Mouse (Mus musculus): ENCODE results near the gene Agr3. TPM values are rescaled to one million over a fixed set of nuclear protein-coding genes. Genes with fewer than 3 reads are reported as not detected.

The Agr3 gene
- polyA plus RNA-seq (2015; fragmentation: Nextera tagmentation; extraction: Ambion mirVana): not detected in 2 replicates

- Histone ChIP-seq H3K27ac (ENCODE audit: low read depth) (no peak within 1 kb of the TSS), H3K4me1 (ENCODE audit: insufficient read depth) (no peaks in the 10 kb centered on the region), H3K4me2 (ENCODE audit: low read depth, low read length) (no peak within 1 kb of the TSS), H3K4me3 (ENCODE audit: low read depth, low read length) (no peak within 1 kb of the TSS), H3K9me3 (ENCODE audit: low read length) (no peaks in the 10 kb centered on the region), H3K27me3 (ENCODE audit: insufficient read depth, low read length) (no peaks in the 10 kb centered on the region), H3K36me3 (replicated peaks; ENCODE audit: insufficient read depth, low read length) (no peaks in the 10 kb centered on the region), H3K9ac (replicated peaks) (no peak within 1 kb of the TSS)
- DNase-seq: no peak
- no peak for TF ChIP-seq CTCF (IDR thresholded peaks at IDR 0.05; ENCODE audit: low read depth)
- no peak for TF ChIP-seq EP300 (IDR thresholded peaks at IDR 0.05; ENCODE audit: low read depth)
- WGBS (ENCODE audit: insufficient replicate concordance): 88% methylated on average over 9 of the region's 9 CpGs
- ATAC-seq: no peak
Measured at GRCm38 (mm10) chr12:35925402-35925801, at the start of gene Agr3. Gene Agr3 (plus strand): TSS chr12:35925620.

- Histone ChIP-seq H3K9me3 (ENCODE audit: low read length) (no peaks in the 10 kb centered on the region), H3K27me3 (ENCODE audit: insufficient read depth, low read length) (no peaks in the 10 kb centered on the region), H3K27ac (ENCODE audit: low read depth) (no peak overlapping the region), H3K36me3 (replicated peaks; ENCODE audit: insufficient read depth, low read length) (no peaks in the 10 kb centered on the region), H3K4me3 (ENCODE audit: low read depth, low read length) (no peak overlapping the region), H3K4me2 (ENCODE audit: low read depth, low read length) (peak overlapping the region; percentile 16; the same call in 1 of the 2 replicates), H3K9ac (replicated peaks) (no peak overlapping the region), H3K4me1 (ENCODE audit: insufficient read depth) (peaks cover 5% of the 10 kb centered on the region)
- WGBS (ENCODE audit: insufficient replicate concordance): 22% methylated on average over 9 of the region's 9 CpGs
- DNase-seq (peak; percentile 21), ATAC-seq (no peak)
- TF ChIP-seq CTCF (IDR thresholded peaks at IDR 0.05; ENCODE audit: low read depth) (peak; percentile 46), EP300 (IDR thresholded peaks at IDR 0.05; ENCODE audit: low read depth) (no peak)
Measured at GRCm38 (mm10) chr12:35884892-35885558, 40.4 kb upstream of the Agr3 start.

GRCm38 (mm10) chr12:35889383-35889782, 36.0 kb upstream of the Agr3 start:
- H3K9me3 ChIP-seq (ENCODE audit: low read length): no peaks in the 10 kb centered on the region
- H3K27me3 ChIP-seq (ENCODE audit: insufficient read depth, low read length): no peaks in the 10 kb centered on the region
- H3K4me2 ChIP-seq (ENCODE audit: low read depth, low read length): no peak overlapping the region
- no peak overlapping the region for H3K4me3 ChIP-seq (ENCODE audit: low read depth, low read length)
- DNase-seq (no peak), ATAC-seq (peak; percentile 23; the same call in 1 of the 2 replicates)
- peaks cover 5% of the 10 kb centered on the region for H3K4me1 ChIP-seq (ENCODE audit: insufficient read depth)
- no peak overlapping the region for H3K9ac ChIP-seq (replicated peaks)
- no peak overlapping the region for H3K27ac ChIP-seq (ENCODE audit: low read depth)
- no peak for TF ChIP-seq EP300 (IDR thresholded peaks at IDR 0.05; ENCODE audit: low read depth)
- no peak for TF ChIP-seq CTCF (IDR thresholded peaks at IDR 0.05; ENCODE audit: low read depth)
- H3K36me3 ChIP-seq (replicated peaks; ENCODE audit: insufficient read depth, low read length): no peaks in the 10 kb centered on the region
- 26% methylated on average over 2 of the region's 2 CpGs for WGBS (ENCODE audit: insufficient replicate concordance)

GRCm38 (mm10) chr12:35890756-35891155, 34.7 kb upstream of the Agr3 start:
- DNase-seq (no peak), ATAC-seq (no peak)
- H3K4me1 ChIP-seq (ENCODE audit: insufficient read depth): peaks cover under 1% of the 10 kb centered on the region; the same call in 1 of the 2 replicates
- no peak overlapping the region for H3K4me3 ChIP-seq (ENCODE audit: low read depth, low read length)
- no peak overlapping the region for H3K4me2 ChIP-seq (ENCODE audit: low read depth, low read length)
- H3K36me3 ChIP-seq (replicated peaks; ENCODE audit: insufficient read depth, low read length): no peaks in the 10 kb centered on the region
- no peaks in the 10 kb centered on the region for H3K9me3 ChIP-seq (ENCODE audit: low read length)
- H3K9ac ChIP-seq (replicated peaks): no peak overlapping the region
- H3K27me3 ChIP-seq (ENCODE audit: insufficient read depth, low read length): no peaks in the 10 kb centered on the region
- no peak for TF ChIP-seq EP300 (IDR thresholded peaks at IDR 0.05; ENCODE audit: low read depth)
- no peak for TF ChIP-seq CTCF (IDR thresholded peaks at IDR 0.05; ENCODE audit: low read depth)
- 67% methylated on average over 2 of the region's 2 CpGs for WGBS (ENCODE audit: insufficient replicate concordance)
- H3K27ac ChIP-seq (ENCODE audit: low read depth): no peak overlapping the region

- no peak for ATAC-seq
- Histone ChIP-seq H3K4me1 (ENCODE audit: insufficient read depth) (no peaks in the 10 kb centered on the region), H3K9me3 (ENCODE audit: low read length) (no peaks in the 10 kb centered on the region; the same call in 1 of the 2 replicates), H3K36me3 (replicated peaks; ENCODE audit: insufficient read depth, low read length) (no peaks in the 10 kb centered on the region), H3K27ac (ENCODE audit: low read depth) (no peak overlapping the region), H3K9ac (replicated peaks) (no peak overlapping the region), H3K27me3 (ENCODE audit: insufficient read depth, low read length) (no peaks in the 10 kb centered on the region), H3K4me2 (ENCODE audit: low read depth, low read length) (no peak overlapping the region), H3K4me3 (ENCODE audit: low read depth, low read length) (no peak overlapping the region)
- TF ChIP-seq CTCF (IDR thresholded peaks at IDR 0.05; ENCODE audit: low read depth): no peak
- no peak for TF ChIP-seq EP300 (IDR thresholded peaks at IDR 0.05; ENCODE audit: low read depth)
- WGBS (ENCODE audit: insufficient replicate concordance): 51% methylated on average over 6 of the region's 6 CpGs
- no peak for DNase-seq
Measured at GRCm38 (mm10) chr12:35894304-35894900, 31.0 kb upstream of the Agr3 start.

GRCm38 (mm10) chr12:35895875-35896763, 29.3 kb upstream of the Agr3 start:
- WGBS (ENCODE audit: insufficient replicate concordance): 30% methylated on average over 20 of the region's 20 CpGs
- DNase-seq (peak; percentile 65), ATAC-seq (no peak)

More at GRCm38 (mm10) chr12:35895875-35896763, 29.3 kb upstream of the Agr3 start:
- Histone ChIP-seq H3K4me2 (ENCODE audit: low read depth, low read length) (peak overlapping the region; percentile 65), H3K9me3 (ENCODE audit: low read length) (no peaks in the 10 kb centered on the region; the same call in 1 of the 2 replicates), H3K36me3 (replicated peaks; ENCODE audit: insufficient read depth, low read length) (no peaks in the 10 kb centered on the region), H3K9ac (replicated peaks) (no peak overlapping the region), H3K27me3 (ENCODE audit: insufficient read depth, low read length) (no peaks in the 10 kb centered on the region), H3K4me3 (ENCODE audit: low read depth, low read length) (peak overlapping the region; percentile 34), H3K27ac (ENCODE audit: low read depth) (no peak overlapping the region), H3K4me1 (ENCODE audit: insufficient read depth) (no peaks in the 10 kb centered on the region)
- TF ChIP-seq EP300 (IDR thresholded peaks at IDR 0.05; ENCODE audit: low read depth) (no peak), CTCF (IDR thresholded peaks at IDR 0.05; ENCODE audit: low read depth) (peak; percentile 79)

Data from liver, postnatal 0 days (tissue).